Mouse (Mus musculus) lung, adult 2 months (tissue): Measurements from ENCODE around the gene Avl9.

Experiments used
- CTCF ChIP-seq: fragments of 200-500 bp; IDR thresholded peaks from 2 replicates; pipeline ENCODE4 v1.5.1; 2011; ENCODE audit warnings: mild to moderate bottlenecking, low read length, control low read depth; ENCODE audit not compliant: insufficient read depth
- POLR2A ChIP-seq: fragments of 200-500 bp; IDR thresholded peaks from 2 replicates; pipeline ENCODE4 v1.6.1; 2011; ENCODE audit warnings: low read depth, mild to moderate bottlenecking, control low read depth, low read length, borderline replicate concordance; ENCODE audit errors: extremely low read depth

GRCm38 (mm10) chr6:56794834-56795233 lies 80.1 kb downstream of the Avl9 start:
- TF ChIP-seq CTCF (no peak), POLR2A (no peak)
